Mouse (Mus musculus): Measurements from ENCODE around the gene Aspg. TPM values are rescaled to one million over a fixed set of nuclear protein-coding genes. Genes with fewer than 3 reads are reported as not detected.

Aspg gene
- total and polyA plus RNA-seq, 3 experiments = 0.33 TPM; not detected in 2

DNA sequence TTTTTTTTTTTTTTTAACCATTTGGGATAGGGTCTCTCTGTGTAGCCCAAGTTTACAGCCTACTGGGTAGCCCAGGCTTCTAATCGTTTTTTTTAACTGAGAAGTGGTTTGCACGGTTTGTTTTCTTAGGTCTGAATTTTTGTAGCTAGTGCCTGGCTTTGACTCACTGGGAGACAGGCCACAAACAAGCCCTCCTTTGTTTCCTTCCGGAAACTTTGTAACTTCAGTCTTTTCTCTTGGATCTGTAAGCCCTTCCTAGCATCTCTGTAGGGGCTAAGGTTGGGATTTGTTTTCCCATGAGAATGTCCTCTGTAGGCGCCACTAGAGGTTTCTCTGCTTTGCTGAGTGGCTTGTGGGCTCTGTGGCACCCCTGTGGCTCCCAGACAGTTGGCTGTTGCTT is 6.4 kb upstream of the Aspg start:
- no peaks in the 10 kb centered on the region for H3K9me3 ChIP-seq (replicated peaks)
- H3K36me3 ChIP-seq (replicated peaks) = no peaks in the 10 kb centered on the region
- no peak for TF ChIP-seq TAL1 (conservative IDR thresholded peaks at IDR 0.05; ENCODE audit: low read depth, low read length)
- no peak for TF ChIP-seq CTCF (IDR thresholded peaks at IDR 0.05; ENCODE audit: low read depth, low read length)
- no peak for TF ChIP-seq GATA1 (IDR thresholded peaks at IDR 0.05; ENCODE audit: borderline replicate concordance, low read length)
- no peak for TF ChIP-seq GATA2 (IDR thresholded peaks at IDR 0.05; ENCODE audit: borderline replicate concordance, low read depth, low read length)
- TF ChIP-seq POLR2AphosphoS5 (IDR thresholded peaks at IDR 0.05; ENCODE audit: insufficient replicate concordance, low read depth, low read length) = no peak
- peaks cover 7% of the 10 kb centered on the region; the same call in 1 of the 2 replicates for H3K27me3 ChIP-seq (ENCODE audit: insufficient read depth, low read length)
- H3K4me1 ChIP-seq (ENCODE audit: insufficient read depth, low read depth, low read length) = peaks cover 7% of the 10 kb centered on the region; the same call in 1 of the 2 replicates
- H3K4me3 ChIP-seq (ENCODE audit: low read depth, low read length) = no peak overlapping the region
- ATAC-seq (ENCODE audit: extremely low read depth, insufficient number of reproducible peaks, low FRiP score, poor library complexity, severe bottlenecking) (no peak), DNase-seq (ENCODE audit: low spot score) (no peak)

DNA sequence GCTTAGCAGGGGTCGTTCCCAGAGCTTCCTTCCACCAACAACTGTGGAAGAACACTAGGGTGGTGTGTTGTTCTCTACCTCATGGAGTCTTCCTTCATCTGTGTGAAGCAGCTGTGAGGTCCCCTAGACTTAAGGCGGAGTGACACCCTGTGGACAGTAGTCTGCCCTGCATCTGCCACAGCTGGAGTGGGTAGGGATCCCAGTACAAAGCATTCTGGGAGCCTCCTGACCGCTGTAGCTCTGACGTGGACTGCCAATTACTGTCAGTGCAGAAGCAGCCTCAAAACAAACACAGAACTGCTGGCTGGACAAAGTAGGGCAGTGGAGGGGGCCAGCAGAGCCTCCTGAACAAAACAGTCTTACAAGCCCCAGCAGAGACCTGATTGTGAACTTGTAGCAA is 5.4 kb upstream of the Aspg start:
- ATAC-seq (ENCODE audit: extremely low read depth, insufficient number of reproducible peaks, low FRiP score, poor library complexity, severe bottlenecking) = no peak
- Histone ChIP-seq H3K4me1 (ENCODE audit: insufficient read depth, low read depth, low read length) (peaks cover 7% of the 10 kb centered on the region; the same call in 1 of the 2 replicates), H3K9me3 (replicated peaks) (no peaks in the 10 kb centered on the region), H3K36me3 (replicated peaks) (no peaks in the 10 kb centered on the region), H3K27me3 (ENCODE audit: insufficient read depth, low read length) (peaks cover 7% of the 10 kb centered on the region; the same call in 1 of the 2 replicates), H3K4me3 (ENCODE audit: low read depth, low read length) (no peak overlapping the region)
- TF ChIP-seq CTCF (IDR thresholded peaks at IDR 0.05; ENCODE audit: low read depth, low read length) = no peak
- no peak for TF ChIP-seq POLR2AphosphoS5 (IDR thresholded peaks at IDR 0.05; ENCODE audit: insufficient replicate concordance, low read depth, low read length)
- TF ChIP-seq GATA2 (IDR thresholded peaks at IDR 0.05; ENCODE audit: borderline replicate concordance, low read depth, low read length) = no peak
- TF ChIP-seq TAL1 (conservative IDR thresholded peaks at IDR 0.05; ENCODE audit: low read depth, low read length) = no peak
- TF ChIP-seq GATA1 (IDR thresholded peaks at IDR 0.05; ENCODE audit: borderline replicate concordance, low read length) = no peak
- no peak for DNase-seq (ENCODE audit: low spot score)

DNA sequence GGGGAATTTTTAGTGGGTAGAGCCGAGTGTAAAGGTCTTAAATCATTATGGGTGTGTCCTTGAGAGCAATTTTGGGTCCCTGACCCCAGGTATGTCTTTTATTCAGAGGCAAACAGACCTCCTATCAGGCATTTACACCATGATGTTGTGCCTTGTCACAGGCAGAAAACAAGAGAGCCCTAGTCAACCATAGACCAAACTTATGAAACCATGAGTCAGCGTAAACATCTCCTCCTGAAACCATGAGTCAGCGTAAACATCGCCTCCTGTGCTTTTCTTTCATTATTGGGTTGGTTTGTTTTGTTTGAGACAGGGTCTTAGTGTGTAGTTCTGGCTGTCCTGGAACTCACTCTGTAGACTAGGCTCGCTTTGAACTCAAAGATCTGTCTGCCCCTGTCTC is 3.3 kb upstream of the Aspg start:
- Histone ChIP-seq H3K27me3 (ENCODE audit: insufficient read depth, low read length) (peaks cover 22% of the 10 kb centered on the region), H3K4me1 (ENCODE audit: insufficient read depth, low read depth, low read length) (peaks cover 7% of the 10 kb centered on the region; the same call in 1 of the 2 replicates), H3K36me3 (replicated peaks) (no peaks in the 10 kb centered on the region), H3K4me3 (ENCODE audit: low read depth, low read length) (no peak overlapping the region), H3K9me3 (replicated peaks) (no peaks in the 10 kb centered on the region)
- no peak for ATAC-seq (ENCODE audit: extremely low read depth, insufficient number of reproducible peaks, low FRiP score, poor library complexity, severe bottlenecking)
- DNase-seq (ENCODE audit: low spot score) = no peak
- no peak for TF ChIP-seq TAL1 (conservative IDR thresholded peaks at IDR 0.05; ENCODE audit: low read depth, low read length)
- TF ChIP-seq POLR2AphosphoS5 (IDR thresholded peaks at IDR 0.05; ENCODE audit: insufficient replicate concordance, low read depth, low read length) = no peak
- no peak for TF ChIP-seq CTCF (IDR thresholded peaks at IDR 0.05; ENCODE audit: low read depth, low read length)

DNA sequence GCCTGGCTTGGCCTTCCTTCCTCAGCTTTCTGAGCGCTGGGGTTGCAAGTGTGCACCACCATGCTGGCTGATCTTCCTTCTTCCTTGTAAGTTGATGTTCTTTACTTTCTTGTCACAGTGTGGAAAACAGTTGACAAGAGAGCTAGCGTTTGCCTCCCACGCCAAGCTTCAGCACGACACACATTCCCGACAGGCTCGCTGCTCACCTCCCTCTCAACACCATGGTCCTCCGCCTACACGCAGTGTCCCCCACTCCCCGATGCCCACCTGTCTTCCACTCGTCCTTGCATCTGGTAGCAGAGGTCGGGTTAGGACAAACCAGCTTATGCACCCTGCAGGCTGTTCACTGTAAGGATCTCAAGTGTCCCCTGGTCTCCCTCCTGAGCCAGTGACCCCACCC is 1.6 kb upstream of the Aspg start:
- TF ChIP-seq GATA2 (IDR thresholded peaks at IDR 0.05; ENCODE audit: borderline replicate concordance, low read depth, low read length) (no peak), POLR2AphosphoS5 (IDR thresholded peaks at IDR 0.05; ENCODE audit: insufficient replicate concordance, low read depth, low read length) (no peak), GATA1 (IDR thresholded peaks at IDR 0.05; ENCODE audit: borderline replicate concordance, low read length) (no peak), CTCF (IDR thresholded peaks at IDR 0.05; ENCODE audit: low read depth, low read length) (no peak), TAL1 (conservative IDR thresholded peaks at IDR 0.05; ENCODE audit: low read depth, low read length) (no peak)
- Histone ChIP-seq H3K4me1 (ENCODE audit: insufficient read depth, low read depth, low read length) (peaks cover 7% of the 10 kb centered on the region; the same call in 1 of the 2 replicates), H3K36me3 (replicated peaks) (no peaks in the 10 kb centered on the region), H3K4me3 (ENCODE audit: low read depth, low read length) (no peak overlapping the region), H3K9me3 (replicated peaks) (no peaks in the 10 kb centered on the region), H3K27me3 (ENCODE audit: insufficient read depth, low read length) (peaks cover 22% of the 10 kb centered on the region)
- DNase-seq (ENCODE audit: low spot score) (no peak), ATAC-seq (ENCODE audit: extremely low read depth, insufficient number of reproducible peaks, low FRiP score, poor library complexity, severe bottlenecking) (no peak)

DNA sequence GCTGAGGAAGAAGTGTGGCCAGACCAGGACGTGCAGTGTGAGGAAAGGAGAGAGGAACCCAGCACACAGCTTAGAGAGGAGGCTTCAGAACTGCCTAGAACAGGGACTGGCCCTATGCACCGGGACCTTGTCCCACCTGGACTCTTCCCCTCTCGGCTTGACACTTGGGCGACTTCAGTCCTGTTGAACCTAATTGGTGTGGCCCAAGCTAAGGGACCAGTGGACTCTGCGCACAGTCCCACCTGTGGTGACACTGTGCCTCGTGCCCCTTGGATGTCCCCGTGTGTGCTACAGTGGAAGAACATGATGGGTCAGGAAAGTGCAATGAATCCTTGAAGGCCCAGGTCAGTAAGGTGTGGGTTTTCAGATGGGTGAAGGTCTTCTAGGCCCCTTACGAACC is 1.2 kb downstream of the Aspg start:
- ATAC-seq (ENCODE audit: extremely low read depth, insufficient number of reproducible peaks, low FRiP score, poor library complexity, severe bottlenecking) (no peak), DNase-seq (ENCODE audit: low spot score) (no peak)
- TF ChIP-seq GATA2 (IDR thresholded peaks at IDR 0.05; ENCODE audit: borderline replicate concordance, low read depth, low read length) (no peak), CTCF (IDR thresholded peaks at IDR 0.05; ENCODE audit: low read depth, low read length) (no peak), GATA1 (IDR thresholded peaks at IDR 0.05; ENCODE audit: borderline replicate concordance, low read length) (no peak), POLR2AphosphoS5 (IDR thresholded peaks at IDR 0.05; ENCODE audit: insufficient replicate concordance, low read depth, low read length) (no peak), TAL1 (conservative IDR thresholded peaks at IDR 0.05; ENCODE audit: low read depth, low read length) (no peak)
- H3K4me1 ChIP-seq (ENCODE audit: insufficient read depth, low read depth, low read length) = peaks cover 7% of the 10 kb centered on the region; the same call in 1 of the 2 replicates
- no peaks in the 10 kb centered on the region for H3K36me3 ChIP-seq (replicated peaks)
- no peak overlapping the region for H3K4me3 ChIP-seq (ENCODE audit: low read depth, low read length)
- H3K27me3 ChIP-seq (ENCODE audit: insufficient read depth, low read length) = peaks cover 28% of the 10 kb centered on the region
- H3K9me3 ChIP-seq (replicated peaks) = no peaks in the 10 kb centered on the region

DNA sequence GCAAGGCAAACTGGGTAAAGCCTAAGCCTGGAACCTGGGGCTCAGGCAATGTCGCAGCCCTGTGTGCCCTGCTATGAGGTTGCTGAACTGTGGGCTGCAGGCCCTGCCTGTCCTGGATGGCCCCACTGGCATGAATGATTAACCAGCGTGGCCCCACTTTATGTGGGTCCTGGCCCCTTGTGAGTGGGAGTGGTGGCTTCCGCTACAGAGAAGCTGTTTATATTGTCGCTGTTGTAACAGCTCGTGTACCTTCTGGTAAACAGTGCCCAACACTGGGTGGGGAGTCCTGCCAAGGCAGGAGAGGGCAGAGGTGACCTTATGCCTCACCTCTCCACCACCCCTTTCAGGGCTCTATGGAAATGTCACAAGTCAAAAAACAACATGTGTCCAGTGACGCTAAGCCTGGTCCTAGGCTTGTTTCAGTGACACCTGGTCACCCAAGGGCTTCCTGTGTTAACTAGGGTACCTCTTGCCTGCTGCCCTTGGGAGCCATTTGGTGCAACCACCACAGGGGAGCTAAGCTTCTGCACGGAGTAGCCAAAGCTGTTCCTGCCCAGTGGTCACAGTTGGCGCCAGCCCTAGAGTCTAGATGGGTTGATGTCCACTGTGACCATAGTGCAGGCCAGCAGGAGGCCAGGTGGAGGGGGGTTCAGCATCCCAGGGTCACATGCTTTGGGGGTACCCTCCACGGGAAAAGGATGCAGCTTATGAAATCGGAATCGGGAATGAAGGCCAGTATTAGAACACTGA is 2.4 kb downstream of the Aspg start:
- no peak for TF ChIP-seq POLR2AphosphoS5 (IDR thresholded peaks at IDR 0.05; ENCODE audit: insufficient replicate concordance, low read depth, low read length)
- TF ChIP-seq GATA1 (IDR thresholded peaks at IDR 0.05; ENCODE audit: borderline replicate concordance, low read length) = no peak
- TF ChIP-seq TAL1 (conservative IDR thresholded peaks at IDR 0.05; ENCODE audit: low read depth, low read length) = no peak
- TF ChIP-seq GATA2 (IDR thresholded peaks at IDR 0.05; ENCODE audit: borderline replicate concordance, low read depth, low read length) = no peak
- TF ChIP-seq CTCF (IDR thresholded peaks at IDR 0.05; ENCODE audit: low read depth, low read length) = no peak
- Histone ChIP-seq H3K4me1 (ENCODE audit: insufficient read depth, low read depth, low read length) (0 out of 2 replicates have a peak, but pooled peaks cover 3% of the 10 kb centered on the region), H3K27me3 (ENCODE audit: insufficient read depth, low read length) (peaks cover 28% of the 10 kb centered on the region), H3K4me3 (ENCODE audit: low read depth, low read length) (no peak overlapping the region), H3K36me3 (replicated peaks) (no peaks in the 10 kb centered on the region), H3K9me3 (replicated peaks) (no peaks in the 10 kb centered on the region)
- DNase-seq (ENCODE audit: low spot score) (no peak), ATAC-seq (ENCODE audit: extremely low read depth, insufficient number of reproducible peaks, low FRiP score, poor library complexity, severe bottlenecking) (no peak)
